Mouse (Mus musculus): Measurements from ENCODE around the gene Tomt.

DNA sequence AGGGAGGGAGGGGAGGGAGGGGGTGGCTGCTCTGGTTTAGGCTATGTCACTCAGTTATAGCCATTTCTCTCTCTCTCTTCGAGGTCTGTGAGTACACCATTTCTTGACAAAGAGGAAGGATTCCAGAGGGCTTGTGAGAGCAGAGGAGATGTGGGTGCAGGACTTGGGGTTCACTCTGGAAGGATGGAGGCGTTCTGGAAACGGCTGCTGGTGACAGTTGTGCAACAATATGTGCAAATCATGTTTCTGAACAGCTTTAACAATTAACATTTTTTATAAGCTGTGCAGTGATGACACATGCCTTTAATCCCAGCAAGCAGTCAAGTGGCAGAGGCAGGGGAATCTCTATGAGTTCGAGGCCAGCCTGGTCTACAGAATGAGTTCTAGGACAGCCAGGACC lies 25.3 kb downstream of the Tomt start:
- TF ChIP-seq MAFK (IDR thresholded peaks at IDR 0.05; ENCODE audit: insufficient read depth, low read depth, low read length): no peak
- TF ChIP-seq ZC3H11A (IDR thresholded peaks at IDR 0.05; ENCODE audit: borderline replicate concordance, low read depth, low read length): no peak
